Mouse (Mus musculus): ENCODE measurements around the gene Gcnt1.

Gene Gcnt1

DNA sequence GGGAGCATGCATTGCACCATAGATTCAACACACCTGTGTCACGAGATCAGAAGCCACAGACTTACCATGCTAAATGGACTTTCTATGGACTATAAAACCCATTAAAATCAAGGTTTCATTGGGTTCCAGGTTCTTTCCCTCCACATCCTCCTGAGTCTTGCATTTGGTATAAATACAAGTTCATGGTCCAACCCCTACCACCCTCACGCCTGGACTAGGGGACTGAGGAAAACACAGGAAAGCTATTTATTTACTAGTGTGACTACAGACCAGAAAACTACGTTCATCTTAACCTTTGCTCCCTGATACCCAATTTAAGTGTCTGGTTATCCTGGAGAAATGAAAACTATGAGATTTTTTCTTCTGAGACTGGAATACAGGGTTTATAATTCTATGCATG is at the start of gene Gcnt1:
Gcnt1 (minus strand) TSS at position 144 of the 400 bp plus-strand sequence.
- DNase-seq (ENCODE audit: low read depth, low spot score) = no peak

DNA sequence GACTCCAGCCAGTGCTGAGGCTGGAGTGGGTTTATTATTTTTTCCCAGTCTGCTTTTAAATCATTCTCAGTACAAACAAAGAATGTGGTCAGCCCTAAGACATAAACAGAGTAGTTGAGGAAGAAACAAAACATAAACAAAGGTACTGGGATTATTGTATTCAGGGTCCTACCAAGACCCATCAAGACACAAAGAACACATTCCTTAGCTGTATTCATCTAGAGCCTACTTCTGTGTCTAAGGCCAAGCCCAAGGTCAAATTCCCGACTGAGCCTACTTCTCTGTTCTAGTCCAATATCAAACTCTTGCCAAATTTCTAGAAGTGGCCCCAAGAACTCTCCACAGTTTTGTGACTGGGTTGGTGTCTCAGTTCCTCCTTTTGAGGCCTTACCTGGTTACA is 45.2 kb upstream of the Gcnt1 start:
- no peak for DNase-seq (ENCODE audit: low read depth, low spot score)

DNA sequence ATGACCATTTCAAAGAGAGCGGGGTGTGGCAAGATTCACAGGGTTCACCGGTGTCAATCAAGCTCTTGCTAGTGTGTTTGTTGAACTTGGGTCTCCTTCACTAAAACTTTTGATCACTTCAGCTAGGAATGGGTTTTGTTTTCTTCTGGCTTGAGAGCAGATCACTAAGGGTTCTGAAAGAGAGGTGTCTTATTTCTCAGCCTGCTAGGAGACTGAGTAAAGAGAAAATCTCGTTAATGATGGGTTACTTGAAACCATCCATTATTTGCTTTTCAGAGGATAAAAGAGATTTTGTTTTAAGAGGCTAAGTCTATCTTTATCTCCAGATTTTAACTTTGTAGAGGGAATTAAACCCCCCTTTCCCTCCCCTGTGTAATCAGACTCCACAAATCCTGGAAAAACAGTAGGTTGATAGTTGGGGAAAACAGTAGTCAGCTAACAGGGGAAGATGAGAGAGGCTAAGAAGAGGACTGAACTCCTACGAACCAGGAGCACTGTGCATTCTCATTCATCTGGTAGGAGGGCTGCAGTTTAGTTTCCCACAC is 40.3 kb upstream of the Gcnt1 start:
- no peak for DNase-seq (ENCODE audit: low read depth, low spot score)

DNA sequence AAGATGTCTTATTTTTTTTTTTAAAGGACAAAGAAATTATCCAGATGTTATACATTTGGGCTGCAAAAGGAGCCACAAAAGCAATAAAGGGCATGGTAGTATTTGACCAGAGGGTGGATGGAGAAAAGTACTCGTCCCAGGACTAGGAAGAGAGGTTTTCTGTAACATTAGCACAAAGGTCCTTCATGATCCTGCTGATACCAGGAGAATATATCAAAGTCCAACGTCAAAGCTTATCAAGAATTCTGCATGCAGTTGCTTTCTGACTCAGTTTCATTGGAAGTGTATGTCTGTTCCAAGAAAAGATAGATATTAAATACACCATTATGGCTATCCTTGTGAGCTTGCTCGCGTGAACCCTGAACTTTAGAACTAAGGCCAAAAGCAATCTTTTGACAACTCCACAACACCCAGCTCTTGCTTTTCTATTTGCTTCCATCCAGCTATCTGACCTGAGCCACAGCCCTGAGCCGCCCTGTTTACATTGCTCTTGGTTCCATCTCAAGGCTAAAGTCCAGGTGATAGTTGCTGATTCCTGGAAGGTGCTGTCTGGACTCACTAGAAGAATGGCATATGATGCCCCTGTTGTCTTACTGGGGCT is 37.9 kb upstream of the Gcnt1 start:
- DNase-seq (ENCODE audit: low read depth, low spot score) = no peak

DNA sequence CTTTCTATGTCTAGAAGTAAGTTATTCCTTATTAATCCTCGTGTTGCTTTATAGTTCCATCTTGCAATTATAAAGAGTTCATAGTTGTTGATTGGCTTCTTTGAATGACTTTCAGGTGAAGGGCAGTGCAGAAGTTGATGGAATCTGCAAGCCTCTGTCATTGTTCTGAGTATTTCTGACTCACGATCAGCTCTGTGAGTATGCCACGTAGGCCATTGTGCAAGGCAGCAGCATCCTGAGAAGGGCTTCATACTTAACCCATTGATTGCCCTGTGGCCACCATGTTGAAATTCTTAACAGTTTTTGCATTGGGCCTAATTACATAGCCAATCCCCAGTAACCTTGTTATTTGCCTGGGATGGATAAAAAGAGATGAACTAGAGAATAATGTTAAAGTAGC is 36.7 kb upstream of the Gcnt1 start:
- DNase-seq (ENCODE audit: low read depth, low spot score) = no peak

DNA sequence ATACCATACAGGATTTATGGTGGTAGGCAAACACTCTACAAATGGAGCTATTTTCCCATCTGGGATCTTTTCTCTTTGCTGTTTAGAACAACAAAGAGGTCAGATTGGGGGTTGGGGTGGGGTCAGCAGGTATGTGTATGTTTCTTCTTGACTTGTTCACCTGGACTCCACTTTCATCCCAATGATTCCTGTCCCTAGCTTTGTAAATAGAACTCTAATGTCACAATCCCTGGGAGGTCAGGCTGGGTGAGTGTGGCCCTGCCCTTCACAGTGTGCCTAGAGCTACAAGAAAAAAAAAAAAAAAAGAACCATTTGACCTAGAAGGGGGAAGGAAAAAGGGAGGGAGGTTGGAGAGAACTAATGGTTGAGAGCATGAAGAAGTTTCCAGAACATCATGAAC is 35.9 kb upstream of the Gcnt1 start:
- DNase-seq (ENCODE audit: low read depth, low spot score) = no peak

DNA sequence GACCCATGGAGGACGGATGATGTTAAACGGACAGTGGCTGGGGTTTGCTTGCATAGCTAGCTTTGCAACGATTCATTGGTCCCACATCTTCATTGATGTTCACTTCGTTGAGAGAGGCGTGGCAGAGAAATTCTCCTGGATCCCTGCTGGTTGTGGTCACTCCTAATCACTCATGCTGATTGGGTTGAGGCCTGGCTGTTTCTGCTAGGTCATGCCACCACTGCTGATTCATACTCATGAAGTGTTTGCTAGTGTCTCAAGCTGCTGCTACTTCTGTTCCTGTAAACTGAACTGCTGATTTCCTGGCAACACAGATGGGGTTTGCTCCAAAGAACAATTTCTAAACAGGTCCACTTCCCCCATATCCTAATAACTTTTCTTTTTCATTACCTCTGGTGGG is 34.2 kb upstream of the Gcnt1 start:
- no peak for DNase-seq (ENCODE audit: low read depth, low spot score)

DNA sequence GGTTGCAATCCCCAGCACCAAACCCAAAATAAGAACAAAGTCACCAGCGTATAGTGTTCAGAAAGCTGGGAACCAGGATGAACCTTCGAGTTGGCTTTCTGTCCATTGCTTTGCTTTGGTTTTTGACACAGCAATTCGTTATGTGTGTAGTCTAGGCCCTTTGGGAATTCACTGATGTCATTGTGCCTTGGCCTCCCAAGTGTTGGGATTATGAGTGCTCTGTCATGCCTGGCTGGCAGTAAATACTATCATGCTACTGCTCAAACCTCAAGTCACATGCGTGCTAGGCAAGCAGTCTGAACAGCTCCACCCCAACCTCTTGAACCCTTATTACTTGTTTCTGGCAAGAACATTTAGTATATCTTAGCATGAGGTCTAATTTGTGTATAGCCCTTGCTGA is 30.5 kb upstream of the Gcnt1 start:
- no peak for DNase-seq (ENCODE audit: low read depth, low spot score)

DNA sequence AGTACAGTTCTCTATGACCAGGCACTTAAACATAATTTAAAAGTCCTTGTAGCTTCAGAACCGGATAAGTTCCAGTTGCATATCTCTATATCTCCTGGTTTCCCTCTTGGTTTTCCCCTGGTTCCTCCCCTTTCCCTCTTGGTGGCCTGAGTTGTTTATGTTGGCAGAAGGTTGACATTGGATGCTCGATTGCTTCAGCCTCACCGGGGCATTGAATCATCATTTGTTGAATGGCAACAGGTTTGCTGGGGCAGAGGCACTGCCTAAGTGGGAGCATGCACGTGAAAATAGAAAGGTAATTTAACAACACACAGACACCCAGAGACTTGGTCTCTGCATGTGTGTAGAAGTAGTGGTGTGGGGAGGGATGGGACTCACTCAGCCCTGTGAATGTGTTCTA is 27.9 kb upstream of the Gcnt1 start:
- DNase-seq (ENCODE audit: low read depth, low spot score) = no peak

DNA sequence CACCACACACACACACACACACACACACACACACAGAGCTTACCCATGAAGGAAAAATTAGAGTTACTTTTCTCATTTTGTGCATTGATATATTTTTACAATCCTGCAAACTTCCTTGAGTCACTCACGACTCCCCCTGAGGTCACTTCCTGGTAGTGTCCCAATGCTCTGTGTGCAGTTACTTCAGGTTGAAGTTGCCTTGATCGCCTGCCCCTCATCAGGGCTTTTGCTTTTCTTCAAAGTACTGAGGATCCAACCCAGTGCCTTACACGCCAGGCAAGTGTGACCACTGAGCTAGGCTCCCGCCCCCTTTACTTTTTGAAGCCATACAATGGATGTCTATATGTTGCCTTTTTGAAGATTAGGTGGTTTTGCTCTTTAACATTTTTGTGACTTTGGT is 27.3 kb upstream of the Gcnt1 start:
- DNase-seq (ENCODE audit: low read depth, low spot score) = no peak

DNA sequence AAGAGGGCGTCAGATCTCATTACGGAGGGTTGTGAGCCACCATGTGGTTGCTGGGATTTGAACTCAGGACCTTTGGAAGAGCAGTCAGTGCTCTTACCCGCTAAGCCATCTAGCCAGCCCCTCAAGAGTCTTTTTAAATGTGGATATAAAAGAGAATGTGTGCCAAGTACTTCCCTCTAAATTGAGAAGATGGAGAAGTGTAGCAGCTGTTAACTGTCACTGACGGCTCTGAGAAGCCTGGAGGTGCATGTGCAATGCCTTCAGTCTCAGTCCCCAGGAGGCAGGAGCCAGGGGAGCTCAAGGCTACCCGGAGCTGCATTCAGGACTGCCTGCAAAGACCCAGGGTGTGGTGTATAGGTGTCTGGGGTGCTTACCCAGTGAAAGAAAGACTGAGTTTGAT is 25.3 kb upstream of the Gcnt1 start:
- DNase-seq (ENCODE audit: low read depth, low spot score) = no peak

DNA sequence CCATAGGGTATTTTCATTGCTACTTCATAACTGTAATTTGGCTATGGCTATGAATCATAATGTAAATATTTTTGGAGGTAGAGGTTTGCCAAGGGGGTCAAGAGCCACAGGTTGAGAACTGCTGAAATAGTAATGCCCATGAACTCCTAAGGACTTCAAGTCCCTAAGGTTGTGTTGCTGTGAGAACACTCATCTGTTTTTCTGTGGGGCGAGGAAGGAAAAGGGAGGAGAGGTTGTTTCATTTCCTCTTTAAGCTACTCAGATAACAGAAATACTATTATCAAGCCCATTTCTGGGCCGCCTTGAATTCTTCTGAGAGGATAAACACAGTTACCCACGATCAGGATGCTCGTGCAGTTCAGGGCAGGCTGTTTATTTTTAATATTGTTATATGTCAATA is 24.2 kb upstream of the Gcnt1 start:
- no peak for DNase-seq (ENCODE audit: low read depth, low spot score)

DNA sequence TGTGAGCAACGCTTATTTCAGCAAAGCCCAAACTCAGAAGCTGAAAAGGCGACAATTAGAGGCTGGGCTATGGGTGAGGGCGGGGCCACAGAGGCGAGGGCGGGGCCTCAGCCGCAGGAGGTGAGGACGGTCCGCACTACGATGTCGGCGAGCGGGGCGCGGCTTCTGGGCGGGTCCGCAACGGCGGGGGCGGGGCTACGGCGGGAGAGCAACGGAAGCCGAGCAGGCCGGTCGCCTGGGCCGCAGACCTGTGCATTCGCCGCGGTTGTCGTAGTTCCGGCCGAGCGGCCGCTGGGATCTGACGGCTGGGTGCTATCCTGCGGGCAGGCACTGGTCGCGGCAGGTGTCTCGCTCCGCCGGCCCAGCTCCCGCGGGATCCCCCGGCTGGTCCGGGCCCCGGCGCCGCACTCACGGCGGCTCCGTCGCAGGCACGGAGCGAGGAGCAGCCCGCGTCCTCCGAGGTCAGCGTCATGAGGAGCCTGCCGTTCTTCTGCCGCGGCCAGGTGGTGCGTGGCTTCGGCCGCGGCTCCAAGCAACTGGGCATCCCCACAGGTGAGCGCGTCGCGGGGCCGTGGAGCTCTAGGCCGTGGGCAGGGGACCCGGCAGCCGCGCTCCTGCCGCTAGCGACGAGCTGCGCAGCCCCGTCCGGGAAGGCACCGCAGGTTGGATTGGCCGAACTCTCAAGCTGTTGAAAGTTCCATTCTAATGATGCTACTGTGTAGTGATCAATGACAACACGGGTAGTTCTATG is 21.4 kb upstream of the Gcnt1 start, which contains the start of gene Rfk:
Rfk (plus strand) TSS at position 203 of the 751 bp plus-strand sequence.
- peak; percentile 83 for DNase-seq (ENCODE audit: low read depth, low spot score)

DNA sequence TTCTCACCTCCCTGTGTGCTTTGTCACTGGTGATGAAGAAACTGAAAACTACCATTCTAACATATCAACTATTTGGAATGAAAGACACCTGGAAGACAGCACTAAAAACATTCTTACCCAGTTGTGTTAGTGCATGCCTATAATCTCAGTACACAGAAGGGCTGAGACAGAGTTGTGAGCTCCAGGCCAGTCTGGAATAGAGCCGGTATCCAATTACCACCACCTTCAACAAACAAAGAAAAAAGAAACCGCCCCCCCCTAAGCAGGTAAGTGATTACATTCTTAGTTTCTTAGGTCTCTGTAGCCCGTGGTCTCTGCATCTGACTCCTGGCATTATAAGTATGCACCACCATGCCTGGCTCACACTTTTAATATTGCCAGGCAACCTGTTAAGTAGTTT is 20.2 kb upstream of the Gcnt1 start:
- DNase-seq (ENCODE audit: low read depth, low spot score) = no peak

DNA sequence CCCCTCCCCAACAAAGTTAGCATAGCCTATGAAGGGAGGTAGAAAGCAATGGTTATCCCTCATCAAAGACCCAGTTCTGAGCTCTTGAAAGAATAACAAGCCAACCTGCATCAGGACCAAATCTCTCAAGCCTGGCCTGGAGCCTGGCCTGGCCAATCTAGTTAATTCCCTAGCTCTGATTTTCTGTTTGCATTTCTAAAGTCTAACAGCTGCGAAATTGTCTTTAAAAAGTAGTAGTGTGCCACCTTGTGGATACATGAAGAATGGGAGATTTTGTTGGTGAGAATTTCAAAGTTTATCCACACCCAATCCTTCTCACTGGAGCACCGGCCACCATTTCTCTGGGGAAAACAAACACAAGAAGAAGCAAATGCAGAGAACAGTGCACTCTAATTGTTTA is 15.8 kb upstream of the Gcnt1 start:
- DNase-seq (ENCODE audit: low read depth, low spot score) = no peak

DNA sequence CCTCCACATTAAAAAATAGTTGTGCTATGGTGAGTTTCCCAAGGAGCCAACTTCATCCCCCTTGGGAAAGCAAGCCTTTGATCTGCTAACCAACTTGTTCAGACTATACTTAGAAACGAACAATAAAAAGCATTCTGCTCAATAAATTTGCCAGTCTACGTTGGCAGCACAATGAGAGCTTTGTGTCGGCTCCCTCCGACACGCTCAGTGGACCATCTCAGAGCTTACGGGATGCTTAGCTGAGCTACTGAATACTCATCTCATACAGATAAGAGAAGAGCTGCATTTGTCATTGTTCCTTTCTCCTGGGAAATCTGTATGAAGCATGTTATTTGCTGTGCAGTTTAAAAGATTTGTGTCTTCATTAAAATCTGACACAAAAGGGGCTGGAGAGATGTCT is 13.8 kb upstream of the Gcnt1 start:
- DNase-seq (ENCODE audit: low read depth, low spot score) = no peak

DNA sequence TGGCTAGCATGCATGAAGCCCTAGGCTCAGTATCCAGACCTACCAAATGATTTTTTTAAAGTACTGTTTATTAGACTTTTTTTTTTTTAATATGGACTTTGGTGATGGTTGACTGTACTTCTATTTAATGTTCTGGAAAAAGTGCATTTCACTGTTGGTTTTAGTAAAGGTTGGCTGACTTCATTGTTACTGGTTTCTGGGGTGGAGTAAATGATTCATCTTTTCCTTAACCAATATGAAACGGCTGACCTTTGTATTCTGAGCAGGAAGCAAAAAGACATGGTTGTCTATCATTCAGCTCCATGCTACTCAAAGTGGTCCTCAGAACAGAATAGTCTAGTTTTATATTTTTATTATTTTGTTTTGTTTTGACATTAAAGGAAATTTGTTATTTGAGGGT is 12.8 kb upstream of the Gcnt1 start:
- no peak for DNase-seq (ENCODE audit: low read depth, low spot score)

DNA sequence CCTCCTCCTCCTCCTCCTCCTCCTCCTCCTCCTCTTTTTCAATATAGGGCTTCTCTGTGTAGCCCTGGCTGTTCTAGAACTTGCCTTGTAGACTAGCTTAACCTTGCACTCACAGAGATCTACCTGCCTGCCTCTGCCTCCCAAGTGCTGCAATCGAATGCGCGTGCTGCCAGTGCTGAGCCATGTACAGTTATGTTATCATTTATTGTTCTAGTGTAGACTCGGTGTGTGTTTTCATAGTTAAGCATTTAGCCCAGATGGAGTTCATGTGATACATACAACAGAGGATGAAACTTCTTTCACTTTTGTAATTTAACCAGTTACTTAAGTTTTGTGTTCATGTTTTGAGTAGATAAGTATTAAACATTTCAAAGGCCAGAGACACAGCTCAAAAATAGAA is 12.4 kb upstream of the Gcnt1 start:
- DNase-seq (ENCODE audit: low read depth, low spot score) = no peak

DNA sequence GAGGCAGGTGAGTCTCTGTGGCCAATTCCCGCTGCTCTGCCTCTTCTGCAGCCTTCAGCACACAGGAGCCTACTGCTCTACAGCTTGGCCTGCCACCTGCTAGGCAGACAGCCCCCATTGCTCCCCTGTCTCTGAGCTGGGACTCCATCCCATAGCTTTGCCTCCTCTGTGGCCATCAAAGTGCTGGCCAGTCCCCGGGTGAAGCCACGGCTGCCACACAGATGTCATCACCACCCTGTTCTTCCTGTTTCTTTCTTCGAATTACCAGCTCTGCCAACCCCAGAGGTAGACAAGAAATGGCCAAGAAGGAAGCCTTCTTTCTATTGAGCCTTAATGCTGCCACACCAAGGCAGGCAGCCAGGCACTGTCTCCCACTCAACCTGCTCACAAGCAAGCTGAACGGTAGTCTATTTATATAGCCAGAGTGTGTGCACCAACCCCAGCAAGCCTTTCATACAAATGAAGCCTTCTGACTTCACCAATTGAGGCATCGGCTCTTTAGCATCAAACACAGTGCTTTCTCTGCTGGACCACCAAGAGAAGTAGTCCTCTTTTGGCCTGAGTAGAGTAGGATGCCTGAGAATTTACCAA is 10.3 kb upstream of the Gcnt1 start:
- no peak for DNase-seq (ENCODE audit: low read depth, low spot score)

DNA sequence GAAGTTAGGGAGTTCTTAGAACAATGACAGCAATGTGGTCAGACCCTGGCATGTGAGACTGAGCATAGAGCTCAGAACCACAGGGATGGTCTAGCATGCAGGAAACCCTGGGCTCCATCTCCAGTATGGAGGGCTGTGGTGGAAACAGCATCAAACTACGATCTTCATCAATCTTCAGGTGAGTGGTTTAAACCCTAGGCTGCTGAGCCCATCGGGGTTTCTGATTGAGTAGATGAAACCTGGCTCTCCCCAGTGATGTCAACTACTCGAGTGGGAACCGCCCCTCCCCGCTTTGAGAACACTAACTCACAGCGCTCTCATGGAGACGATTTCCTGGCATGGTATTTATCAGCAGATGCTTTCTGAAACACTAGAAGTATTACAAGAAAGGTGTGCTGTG is 7.9 kb upstream of the Gcnt1 start:
- no peak for DNase-seq (ENCODE audit: low read depth, low spot score)

DNA sequence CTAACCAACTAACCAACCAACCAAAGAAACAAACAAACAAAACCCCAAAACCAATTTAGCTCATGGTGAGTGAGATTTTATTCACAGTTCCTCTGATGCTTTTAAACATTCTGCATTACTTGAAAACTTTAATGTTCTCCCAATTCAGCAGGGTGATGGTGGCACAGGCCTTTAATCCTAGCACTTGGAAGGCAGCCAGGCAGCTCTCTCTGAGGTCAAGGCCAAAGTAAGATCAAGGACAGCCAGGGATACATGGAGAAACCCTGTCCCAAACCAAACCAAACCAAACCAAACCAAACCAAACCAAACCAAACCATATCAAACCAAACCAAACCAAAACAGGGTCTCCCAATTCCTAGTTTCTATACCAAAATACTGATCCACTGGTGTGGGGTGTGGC is 6.2 kb upstream of the Gcnt1 start:
- no peak for DNase-seq (ENCODE audit: low read depth, low spot score)

DNA sequence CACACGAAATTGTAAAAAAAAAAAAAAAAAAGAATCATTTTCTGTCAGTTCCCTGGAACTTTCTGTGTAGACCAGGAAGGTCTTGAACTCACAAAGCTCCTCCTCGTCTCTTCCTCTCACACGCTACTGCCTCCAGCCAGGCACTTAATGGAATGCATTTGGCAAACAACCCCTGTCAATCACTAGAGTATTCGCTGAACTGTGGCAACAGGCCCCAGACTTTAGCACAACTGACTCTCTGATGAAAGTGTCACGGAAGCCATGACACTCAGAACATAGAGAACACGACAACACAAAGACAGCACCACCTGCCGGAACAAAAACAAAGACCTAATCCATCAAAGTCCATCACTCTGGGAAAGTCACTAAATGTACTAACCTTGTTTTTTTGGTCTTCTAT is 3.1 kb downstream of the Gcnt1 start:
- no peak for DNase-seq (ENCODE audit: low read depth, low spot score)

DNA sequence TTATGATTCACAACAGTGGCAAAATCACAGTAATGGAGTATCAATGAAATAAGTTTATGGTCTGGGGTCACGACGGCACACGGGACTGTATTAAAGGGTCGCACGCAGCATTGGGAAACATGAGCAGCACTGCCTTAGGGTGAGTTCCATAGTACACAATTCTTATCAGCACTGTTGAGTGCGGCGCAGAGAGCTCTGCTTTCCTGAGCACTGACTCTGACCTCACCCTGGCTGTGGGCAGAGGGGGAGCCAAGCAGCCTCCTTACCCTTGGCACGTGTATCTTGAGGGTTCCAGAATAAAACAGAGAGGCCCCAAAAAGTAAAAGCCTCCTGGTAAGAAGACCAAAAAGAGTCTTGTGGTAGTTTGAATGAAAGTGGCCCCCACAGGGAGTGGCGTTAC is 4.1 kb downstream of the Gcnt1 start:
- DNase-seq (ENCODE audit: low read depth, low spot score) = no peak
